Mouse (Mus musculus) CH12.LX (cell line): ENCODE data around the gene Xrcc6.

Source experiments
- EP300 ChIP-seq: IDR thresholded peaks from 2 replicates; pipeline ENCODE4 v1.6.1; 2011; ENCODE audit warnings: low read length, improper control_type of control experiment
- MXI1 ChIP-seq: IDR thresholded peaks from 2 replicates; pipeline ENCODE4 v1.6.1; 2011; ENCODE audit warnings: mild to moderate bottlenecking, low read depth, low read length, improper control_type of control experiment

GRCm38 (mm10) chr15:81989371-81990062 lies 1.9 kb downstream of the Xrcc6 start:
- TF ChIP-seq EP300 (no peak), MXI1 (no peak)
